Mouse (Mus musculus) layer of hippocampus, adult 9-11 months (tissue): ENCODE results near the gene Ptpa.
"Not testable (repeated sequence)": the region's sequence is repeated elsewhere in the genome, so short reads cannot be mapped to it uniquely, and the experiment has no call there.

Experiments
- DNase-seq: peaks from one replicate; pipeline ENCODE4 v3.0.0; 2022

Ptpa gene

DNA sequence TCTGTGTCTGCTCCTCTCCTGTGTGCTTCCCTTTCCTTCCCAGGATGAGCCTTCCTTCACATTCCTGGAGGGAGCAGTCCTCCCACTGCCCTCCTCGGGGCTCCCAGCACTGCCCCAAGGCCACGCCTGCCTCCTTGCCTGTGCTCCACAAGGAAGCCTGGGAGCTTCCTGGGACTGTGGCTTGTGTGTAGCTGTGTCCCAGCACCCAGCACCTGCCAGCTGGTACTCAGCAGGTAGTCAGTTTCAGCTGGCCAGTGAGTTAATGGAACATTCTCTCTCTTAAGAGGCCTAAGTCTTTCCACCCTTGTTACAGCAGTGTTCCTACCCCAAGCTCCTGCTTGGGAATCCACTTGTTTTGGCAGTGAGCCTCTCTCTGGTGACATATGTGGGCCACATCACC lies 13.0 kb upstream of the Ptpa start:
- DNase-seq: no peak

DNA sequence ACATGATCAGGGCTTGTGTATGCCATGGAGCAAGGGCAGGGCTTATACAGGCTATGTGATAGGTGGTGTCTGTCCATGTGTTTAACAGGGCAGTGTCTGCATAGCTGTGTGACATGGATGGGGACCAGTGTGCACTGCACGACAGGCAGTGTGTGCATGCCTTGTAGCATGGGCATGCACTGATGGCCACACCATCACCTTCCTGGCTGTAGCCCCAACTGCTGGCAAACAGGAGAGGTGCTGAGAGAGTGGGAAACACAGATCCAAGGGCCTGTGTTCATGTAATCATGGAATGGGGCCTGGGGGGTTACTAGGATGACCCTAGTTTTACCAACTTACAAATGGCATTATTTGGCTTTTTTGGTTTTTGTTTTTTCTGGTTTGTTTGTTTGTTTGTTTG lies 12.0 kb upstream of the Ptpa start:
- no peak for DNase-seq

DNA sequence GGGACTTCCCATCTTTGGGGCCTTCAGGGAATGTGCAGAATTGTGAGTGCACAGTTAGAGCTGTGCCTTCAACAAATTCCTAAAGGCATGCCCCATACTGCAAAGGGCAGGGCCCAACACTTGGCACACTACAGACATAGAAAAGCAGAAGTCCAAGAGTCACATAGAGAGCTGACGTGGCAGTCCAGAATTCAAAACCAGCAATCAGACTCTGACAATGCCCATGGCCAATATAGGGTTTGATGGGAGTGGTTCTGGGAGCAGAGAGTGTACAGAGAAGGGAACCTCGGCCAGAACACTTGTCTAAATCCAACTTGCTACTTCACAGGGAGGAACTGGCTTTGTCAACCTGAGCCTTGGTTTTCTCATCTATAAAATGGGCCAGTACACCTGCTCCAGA lies 8.6 kb upstream of the Ptpa start:
- no peak for DNase-seq

- no peak for DNase-seq
Observed at GRCm38 (mm10) chr2:30407778-30408177, 8.1 kb upstream of the Ptpa start.

DNA sequence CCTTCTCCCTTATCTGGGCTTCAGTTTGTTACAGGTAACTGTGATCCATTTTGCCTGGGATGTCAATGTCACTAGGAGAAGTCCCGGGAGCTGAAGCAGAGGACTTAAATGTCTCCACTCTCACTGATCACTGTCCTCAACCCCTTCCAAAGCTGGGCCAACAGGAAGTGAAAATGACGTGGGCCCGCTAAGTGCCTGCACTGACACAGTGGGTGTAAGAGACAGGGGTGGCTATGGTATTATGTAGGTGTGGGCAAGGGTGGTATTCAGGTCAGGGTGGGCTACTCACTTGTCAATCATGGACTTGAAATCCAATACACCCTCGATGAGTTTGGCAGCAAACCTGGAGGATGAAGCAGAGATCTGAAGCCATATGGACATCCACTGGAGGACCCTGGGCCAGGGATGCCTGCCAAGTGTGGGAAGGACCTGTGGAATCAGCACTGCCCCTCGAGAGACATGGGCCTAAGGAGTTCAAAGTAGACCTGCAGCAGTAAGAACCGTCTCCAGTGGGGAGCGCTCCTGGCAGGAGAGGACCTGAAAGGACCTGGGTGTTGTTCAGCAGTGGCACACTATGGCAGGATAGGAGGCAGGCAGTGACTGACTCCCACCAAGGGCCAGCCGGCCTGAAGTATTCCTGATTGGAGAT lies 7.3 kb upstream of the Ptpa start:
- no peak for DNase-seq

DNA sequence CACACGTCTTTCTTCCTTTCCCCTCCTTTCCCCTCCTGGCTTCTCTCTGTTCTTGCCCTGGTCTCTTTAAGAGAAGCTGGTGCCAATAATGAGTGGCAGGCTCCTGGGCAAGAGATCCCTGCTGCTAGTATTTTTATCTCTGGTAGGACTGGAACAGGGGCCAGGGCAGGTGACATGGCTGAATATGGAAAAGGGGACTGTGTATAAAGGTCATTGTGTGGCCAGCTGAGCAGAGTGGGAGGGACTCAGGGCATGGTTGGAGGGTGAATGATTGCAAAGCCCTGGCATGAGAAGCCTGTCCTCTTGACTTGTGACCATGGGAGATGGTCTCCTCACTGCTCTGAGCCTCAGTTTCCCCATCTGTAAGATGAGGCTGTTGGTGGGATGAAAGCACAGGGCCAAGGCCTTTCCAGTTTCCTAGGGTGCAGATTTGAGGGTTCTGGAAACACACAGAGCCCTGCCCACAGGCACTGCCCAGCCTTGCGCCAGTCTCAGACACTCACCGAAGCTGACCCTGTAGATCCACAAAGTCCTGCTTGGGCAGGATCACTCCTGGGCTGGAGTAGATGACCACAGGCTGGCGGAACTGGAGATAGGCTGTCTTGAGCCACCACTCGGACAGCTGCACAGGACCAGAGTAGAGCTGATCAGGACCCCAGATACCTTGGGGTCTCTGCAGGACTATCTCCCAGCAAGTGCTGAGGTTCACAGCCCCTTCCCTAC lies 6.2 kb upstream of the Ptpa start:
- DNase-seq: no peak

- DNase-seq: peak; percentile 66
Observed at GRCm38 (mm10) chr2:30413038-30413973, 2.5 kb upstream of the Ptpa start.

DNA sequence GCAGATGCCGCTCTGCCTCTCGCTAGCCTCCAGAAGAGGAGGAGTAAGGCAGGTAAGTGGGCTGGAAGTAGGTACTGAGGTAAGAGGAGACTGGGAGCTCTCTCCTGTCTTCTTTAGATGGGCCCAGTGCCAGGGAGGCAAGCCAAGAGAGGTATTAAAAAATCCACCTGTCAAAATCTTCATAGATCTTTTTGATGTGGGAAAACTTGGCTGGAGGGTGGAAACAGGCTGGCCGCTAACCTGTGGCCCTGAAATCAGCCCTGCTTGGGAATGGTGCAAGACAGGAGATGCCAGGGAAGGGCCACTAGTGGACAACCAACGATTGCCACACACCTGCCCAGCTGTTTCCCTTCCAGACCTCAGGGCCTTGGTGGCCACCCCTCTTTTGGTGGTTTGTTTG lies 1.7 kb upstream of the Ptpa start:
- no peak for DNase-seq

DNA sequence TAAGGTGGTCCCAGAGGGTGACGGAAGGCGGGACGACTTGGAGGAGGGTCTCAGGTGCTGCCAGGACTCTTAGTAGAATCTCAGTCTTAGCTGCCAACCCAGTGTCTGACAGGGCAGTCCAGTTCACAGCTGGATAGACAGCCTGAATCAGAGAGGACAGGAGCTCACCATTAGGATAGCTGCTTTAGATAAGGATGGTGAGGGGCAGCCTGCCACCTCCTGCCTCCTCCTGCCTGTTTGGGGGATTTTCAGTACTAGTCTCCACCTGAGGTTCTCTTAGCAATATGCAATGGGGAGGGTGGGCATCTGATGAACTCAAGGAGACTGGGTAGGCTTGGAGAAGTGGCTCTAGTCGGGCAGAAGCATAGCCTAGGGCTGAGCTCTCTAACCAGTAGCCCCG lies 1.2 kb upstream of the Ptpa start:
- DNase-seq: no peak

- DNase-seq: peak; percentile 97
Observed at GRCm38 (mm10) chr2:30415157-30415935, 493 bp upstream of the Ptpa start, which contains the start of gene Crat. Gene Crat, minus strand, starts transcription at chr2:30415813.

DNA sequence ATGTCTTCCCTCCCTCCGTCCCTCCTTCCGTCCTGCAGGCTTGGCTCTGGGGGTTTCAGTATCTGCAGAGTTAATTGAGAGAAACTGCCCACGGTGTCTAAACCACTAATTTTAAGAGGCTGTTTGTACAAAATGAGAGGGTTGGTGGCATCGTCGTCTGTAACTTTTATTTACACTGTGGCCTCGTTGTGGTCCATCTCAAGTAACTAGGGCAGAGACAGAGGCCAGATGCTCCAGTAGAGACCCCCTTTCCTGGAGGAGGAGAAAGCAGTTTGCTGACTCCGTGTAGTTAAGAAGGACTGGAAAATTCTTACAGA lies 768 bp downstream of the Ptpa start:
- DNase-seq: no peak

- not testable (repeated sequence) for DNase-seq
Observed at GRCm38 (mm10) chr2:30417154-30417553, 1.3 kb downstream of the Ptpa start.

DNA sequence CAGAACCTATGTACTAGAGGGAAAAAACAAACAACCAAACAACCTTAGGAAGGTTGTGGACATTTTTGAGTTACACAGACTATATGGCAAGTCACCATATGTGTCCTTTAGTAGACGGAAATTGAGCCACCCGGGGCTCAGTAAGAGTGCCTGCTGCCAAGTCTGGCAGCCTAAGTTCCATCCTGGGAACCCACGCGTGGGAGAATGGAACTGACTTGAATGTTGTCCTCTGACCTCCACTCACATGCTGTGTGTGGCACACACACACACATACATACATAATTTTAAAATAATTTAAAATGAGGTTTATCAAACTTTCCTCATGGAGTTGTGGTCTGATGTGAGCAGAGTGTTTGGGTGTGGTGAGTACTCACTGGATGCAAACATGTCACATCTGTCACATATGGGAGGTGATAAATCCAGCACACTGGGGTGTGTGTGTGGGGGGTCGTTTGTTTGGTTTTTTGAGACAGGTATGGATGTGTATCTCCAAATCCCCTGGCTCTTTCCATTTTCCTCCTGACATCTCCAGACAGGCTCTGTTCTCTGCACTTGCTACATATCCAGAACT lies 1.8 kb downstream of the Ptpa start:
- DNase-seq: no peak

DNA sequence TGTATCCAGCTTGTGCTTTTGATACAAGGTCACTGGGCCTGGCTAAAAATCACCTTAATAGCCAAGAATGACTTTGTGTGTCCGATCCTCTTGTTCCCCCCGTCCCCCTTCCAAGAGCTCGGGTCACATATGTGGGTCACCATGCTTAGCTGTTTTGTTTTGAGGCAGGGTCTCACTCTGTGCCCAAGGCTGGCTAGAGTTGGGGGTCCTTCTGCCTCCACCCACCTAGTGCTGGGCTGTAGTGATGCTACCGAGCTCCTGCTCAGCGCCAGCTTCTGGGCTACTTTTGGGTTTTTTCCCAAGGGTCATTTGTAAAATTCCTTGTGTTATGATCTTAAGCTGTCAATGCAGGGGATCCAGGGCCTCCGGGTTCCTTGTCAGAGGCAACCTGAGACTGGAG lies 2.4 kb downstream of the Ptpa start:
- no peak for DNase-seq

- DNase-seq: no peak
Observed at GRCm38 (mm10) chr2:30419112-30419511, 3.3 kb downstream of the Ptpa start.

- no peak for DNase-seq
Observed at GRCm38 (mm10) chr2:30421432-30421831, 5.6 kb downstream of the Ptpa start.

DNA sequence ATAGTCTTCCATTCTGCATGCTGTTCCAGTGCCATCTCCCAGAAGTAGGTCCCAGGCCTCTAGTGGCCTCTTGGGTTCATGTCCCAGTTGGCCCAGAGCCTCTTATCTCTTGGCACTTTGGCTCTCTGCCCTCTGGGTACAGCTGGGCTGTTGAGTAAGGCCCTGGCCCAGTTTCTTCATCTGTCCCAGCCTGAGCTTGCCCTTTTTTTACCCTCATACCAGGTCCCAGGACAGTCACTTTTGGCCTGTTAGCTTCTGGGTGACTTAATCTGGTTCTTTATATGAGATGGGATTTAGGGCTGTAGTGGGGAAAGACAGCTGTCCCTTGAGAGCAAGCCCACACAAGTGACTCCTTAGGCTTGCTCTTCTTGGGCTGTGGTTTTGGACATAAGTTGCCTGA lies 13.3 kb downstream of the Ptpa start:
- no peak for DNase-seq

DNA sequence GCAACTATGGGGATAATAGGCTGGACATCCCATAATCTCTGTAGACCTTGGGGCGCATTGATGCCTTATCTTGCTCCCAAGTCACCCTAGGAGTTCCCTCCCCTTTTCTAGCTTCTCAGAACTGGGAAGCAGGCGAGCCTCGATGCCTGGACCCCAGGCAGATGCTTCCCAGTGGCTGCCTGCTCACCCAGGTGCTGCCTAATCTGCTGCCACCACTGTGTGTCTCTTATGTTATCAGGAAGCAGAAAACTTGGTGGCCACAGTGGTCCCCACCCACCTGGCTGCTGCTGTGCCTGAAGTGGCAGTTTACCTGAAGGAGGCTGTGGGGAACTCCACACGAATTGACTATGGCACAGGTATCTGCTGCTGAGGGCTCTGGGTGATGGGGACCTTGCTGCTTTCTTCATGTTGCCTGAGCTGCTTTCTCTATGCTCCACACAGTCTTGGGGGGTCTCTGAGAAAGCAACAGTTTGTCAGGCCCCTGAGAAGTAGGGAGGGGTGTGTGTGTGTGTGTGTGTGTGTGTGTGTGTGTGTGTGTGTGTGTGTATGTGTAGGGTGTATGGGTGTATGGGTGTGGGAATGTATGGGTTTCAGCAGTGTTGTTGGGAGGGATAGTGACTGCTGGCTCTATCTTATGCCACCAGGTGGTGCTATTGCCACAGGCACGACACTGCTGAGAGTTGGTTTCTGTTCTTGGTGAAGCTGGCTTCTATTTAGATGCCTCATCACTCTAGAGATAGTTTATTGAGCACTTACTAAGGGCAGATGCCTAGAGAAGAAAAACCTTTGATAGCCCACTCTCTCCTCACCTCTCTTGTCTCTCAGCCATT lies 19.7 kb downstream of the Ptpa start:
- peak; percentile 65 for DNase-seq

GRCm38 (mm10) chr2:30436156-30436545 lies 20.3 kb downstream of the Ptpa start:
- no peak for DNase-seq

DNA sequence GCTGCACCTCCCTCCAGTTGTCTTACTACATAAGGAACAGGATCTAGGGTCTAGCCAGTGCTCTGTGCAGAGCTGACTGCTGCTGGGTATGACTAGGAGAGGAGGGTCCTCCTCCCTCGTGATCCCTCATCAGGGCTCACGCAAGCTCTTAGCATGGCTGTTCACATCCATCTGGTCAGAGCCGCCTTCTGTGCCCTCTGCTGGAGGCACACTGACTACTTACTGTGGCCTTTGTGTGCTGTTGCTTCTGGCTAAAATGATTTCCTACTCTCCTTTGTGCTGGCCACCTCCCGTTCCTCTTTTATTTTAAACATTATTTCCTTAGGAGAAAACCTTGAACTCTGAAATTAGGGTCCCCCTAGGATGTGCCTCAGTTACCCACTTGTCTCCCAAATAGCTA lies 21.0 kb downstream of the Ptpa start:
- DNase-seq: no peak

DNA sequence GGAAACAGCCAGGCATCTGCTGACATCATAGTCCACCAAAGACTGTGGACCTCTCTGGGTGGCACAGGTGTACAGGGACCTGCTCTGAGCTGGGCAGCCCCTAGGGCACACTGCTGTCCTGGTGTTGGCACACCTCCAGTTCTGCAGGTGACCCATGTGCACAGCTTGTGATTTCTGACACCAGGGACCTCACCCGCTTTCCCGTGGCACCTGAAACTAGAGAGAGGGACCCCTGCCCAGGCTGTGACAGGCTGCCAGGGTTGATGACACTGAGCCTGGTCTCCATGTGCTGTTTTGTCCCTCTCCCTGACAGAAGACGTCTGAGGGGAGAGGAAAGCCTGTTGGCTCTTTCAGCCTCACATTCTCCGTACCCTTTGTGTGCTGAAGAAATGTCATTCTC lies 22.0 kb downstream of the Ptpa start:
- no peak for DNase-seq

GRCm38 (mm10) chr2:30439631-30440030 lies 23.8 kb downstream of the Ptpa start:
- no peak for DNase-seq
